In genomic region chr13:44455193-44455592, GRCm38 (mm10) we compare ENCODE assay signal across 19 mouse cellular contexts.
DNase-seq lines count a peak whose midpoint lies in the region; ATAC-seq and TF ChIP-seq lines count a peak whose summit lies in the region.
"Had no signal": no experiment of that assay in that cellular context is flagged by ENCODE, and none has a peak within 500 bp of the region (broad histone marks: within the 10 kb centered on the region; RNA-seq: fewer than 3 reads in every experiment).

No protein-coding gene starts in this region.

- H3K36me3 ChIP-seq in lung, postnatal 0 days (ENCODE audit: insufficient read depth, low read length), result no peaks in the 10 kb centered on the region
- H3K36me3 ChIP-seq in kidney, adult 2 months (ENCODE audit: control insufficient read depth, insufficient read depth, low read length), result no peaks in the 10 kb centered on the region
- H3K36me3 ChIP-seq: hindbrain, embryonic 15.5 days; lung, embryonic 15.5 days; midbrain, embryonic 12.5 days had no signal

- DNase-seq in lung, postnatal 0 days (ENCODE audit: low spot score), result peak; percentile 23
- DNase-seq in lung, postnatal 25 days (ENCODE audit: low spot score), result no peak
- DNase-seq in kidney, adult 2 months, result peak; percentile 62
- DNase-seq in kidney, postnatal 14 days, result peak; percentile 36
- DNase-seq in gastrocnemius, adult 8-10 months (ENCODE audit: low spot score in 2 of 2), result no peak
- DNase-seq in left cerebral cortex, postnatal 36 days (ENCODE audit: low spot score in 2 of 2), result no peak
- no peak for DNase-seq in layer of hippocampus, adult 9-10 months (ENCODE audit: low spot score)
- DNase-seq: cerebellum, adult 9-11 months; forebrain, postnatal 0 days; gastrocnemius, postnatal 10 days; heart, postnatal 10 days; liver; retina, postnatal 1 day; thymus, postnatal 36 days had no signal

- intact Hi-C loops in left cerebral cortex, postnatal 36 days (cut with DNase I), result no loop called here

- no peak overlapping the region for H3K4me2 ChIP-seq in lung, postnatal 0 days (replicated peaks; ENCODE audit: low read depth, low read length)
- H3K4me2 ChIP-seq: hindbrain, embryonic 15.5 days; lung, embryonic 15.5 days; midbrain, embryonic 12.5 days had no signal

- WGBS in lung, postnatal 0 days, result 49% methylated on average over 5 of the region's 5 CpGs
- WGBS in kidney, adult 2 months, result 51% methylated on average over 5 of the region's 5 CpGs

- ATAC-seq in lung, postnatal 0 days, result peak; percentile 43; the same call in 1 of the 2 replicates
- ATAC-seq: forebrain, postnatal 0 days had no signal

- no peak overlapping the region for H3K27ac ChIP-seq in lung, postnatal 0 days (ENCODE audit: low read length)
- H3K27ac ChIP-seq in kidney, adult 2 months (ENCODE audit: insufficient read depth, low read depth, low read length), result no peak overlapping the region
- H3K27ac ChIP-seq: hindbrain, embryonic 15.5 days; lung, embryonic 15.5 days; midbrain, embryonic 12.5 days had no signal

- TF ChIP-seq POLR2A in kidney, adult 2 months (IDR thresholded peaks at IDR 0.05; ENCODE audit: low read depth, low read length), result no peak

- TF ChIP-seq EP300 in lung, postnatal 0 days (IDR thresholded peaks at IDR 0.05), result no peak

- no peaks in the 10 kb centered on the region for H3K9me3 ChIP-seq in lung, postnatal 0 days (ENCODE audit: low read length)
- H3K9me3 ChIP-seq: hindbrain, embryonic 15.5 days; lung, embryonic 15.5 days; midbrain, embryonic 12.5 days had no signal

- no peak for TF ChIP-seq CTCF in lung, postnatal 0 days (IDR thresholded peaks at IDR 0.05)
- TF ChIP-seq CTCF in kidney, adult 2 months (conservative IDR thresholded peaks at IDR 0.05; ENCODE audit: insufficient read depth, insufficient read length, low read depth, low read length), result no peak

- H3K4me1 ChIP-seq in lung, postnatal 0 days (ENCODE audit: insufficient read depth, low read depth, low read length), result no peaks in the 10 kb centered on the region
- peaks cover 22% of the 10 kb centered on the region; the same call in 1 of the 2 replicates for H3K4me1 ChIP-seq in kidney, adult 2 months (ENCODE audit: control insufficient read depth, insufficient read depth, low read length)

- no peak overlapping the region for H3K9ac ChIP-seq in lung, postnatal 0 days (replicated peaks; ENCODE audit: low read depth)
- H3K9ac ChIP-seq: forebrain, postnatal 0 days; hindbrain, embryonic 15.5 days; lung, embryonic 15.5 days; midbrain, embryonic 12.5 days had no signal

- H3K27me3 ChIP-seq in lung, postnatal 0 days (replicated peaks; ENCODE audit: insufficient read depth, low read length), result no peaks in the 10 kb centered on the region
- no peaks in the 10 kb centered on the region for H3K27me3 ChIP-seq in kidney, adult 2 months (replicated peaks; ENCODE audit: control insufficient read depth, insufficient read depth, low read length)
- H3K27me3 ChIP-seq: hindbrain, embryonic 15.5 days; lung, embryonic 15.5 days; midbrain, embryonic 12.5 days had no signal

- H3K4me3 ChIP-seq in lung, postnatal 0 days (ENCODE audit: low read depth, low read length), result no peak overlapping the region
- H3K4me3 ChIP-seq in kidney, adult 2 months (ENCODE audit: insufficient read depth, low read depth, low read length), result no peak overlapping the region
- H3K4me3 ChIP-seq: erythroblast, embryonic 14.5 days; hindbrain, embryonic 15.5 days; lung, embryonic 15.5 days; midbrain, embryonic 12.5 days; myocyte had no signal

Comparison
In these comparisons a context has a peak if more than half of its experiments do, and no peak if none do; other contexts are left out.
1. DNase-seq: peak in lung, postnatal 0 days (single experiment), kidney, adult 2 months (single experiment) and kidney, postnatal 14 days (single experiment); none in lung, postnatal 25 days (single experiment), gastrocnemius, adult 8-10 months (0 of 2), left cerebral cortex, postnatal 36 days (0 of 2) and layer of hippocampus, adult 9-10 months (single experiment).